Mouse (Mus musculus) erythroblast, embryonic 14.5 days (primary cell): ENCODE measurements at regions not wholly inside any gene's neighbourhood (a gene's known extent, or its start where the extent isn't known, plus 50 kb on each side); places are given as distances from the start of the nearest gene placed in this dataset.

Experiments used
- GATA1 ChIP-seq: IDR thresholded peaks from 2 replicates; pipeline ENCODE4 v1.6.1; 2012; ENCODE audit warnings: low read length, inconsistent platforms, mixed read lengths
- TAL1 ChIP-seq: IDR thresholded peaks from 3 replicates; pipeline ENCODE4 v1.6.1; 2012; ENCODE audit warnings: low read length, inconsistent platforms, mixed read lengths

DNA sequence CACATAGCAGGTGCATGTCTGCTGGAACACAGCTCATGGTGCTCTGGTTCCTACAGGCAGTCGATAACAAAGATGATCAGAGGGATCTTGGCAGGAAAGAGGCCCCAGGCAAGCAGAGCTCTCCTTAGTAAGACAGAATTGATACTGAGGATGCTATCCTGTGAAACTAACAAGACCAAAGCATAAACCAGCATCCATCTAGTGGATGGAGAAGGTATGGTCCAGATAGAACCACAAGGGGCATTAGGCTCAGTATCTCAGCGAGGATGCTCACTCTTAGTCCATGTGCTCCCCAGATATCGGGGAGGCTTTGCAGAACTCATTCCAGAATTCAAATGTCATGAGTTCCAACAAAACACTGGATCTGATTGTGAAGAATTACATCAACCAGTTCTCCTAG lies 162.1 kb upstream of the Runx1 start:
- TF ChIP-seq TAL1 (no peak), GATA1 (no peak)
